Mouse (Mus musculus) kidney, embryonic 16.5 days (tissue): ENCODE measurements around the gene Stk32c. TPM values are rescaled to one million over a fixed set of nuclear protein-coding genes. Genes with fewer than 3 reads are reported as not detected.

Experiments used
- ATAC-seq: fragments of 200-750 bp; cut with Nextera tagmentation; 2 replicates; pipeline ENCODE4 v1.8.0; 2017; ENCODE audit warnings: moderate TSS enrichment; ENCODE audit not compliant: low FRiP score, low TSS enrichment
- H3K27ac ChIP-seq: fragments of 300-500 bp; sonication (generic); 2 replicates; pipeline ENCODE4 v1.5.1; 2014; ENCODE audit warnings: low read length
- H3K27me3 ChIP-seq: fragments of 300-500 bp; sonication (generic); 2 replicates; pipeline ENCODE4 v1.6.1; 2014; ENCODE audit warnings: low read length, control low read depth, mixed read lengths; ENCODE audit not compliant: insufficient read depth
- H3K36me3 ChIP-seq: fragments of 300-500 bp; sonication (generic); 2 replicates; pipeline ENCODE4 v1.6.1; 2014; ENCODE audit warnings: low read length, control low read depth, mixed read lengths; ENCODE audit not compliant: insufficient read depth
- H3K4me1 ChIP-seq: fragments of 300-500 bp; sonication (generic); 2 replicates; pipeline ENCODE4 v1.6.1; 2014; ENCODE audit warnings: low read length, control low read depth, mixed read lengths; ENCODE audit not compliant: insufficient read depth
- H3K4me2 ChIP-seq: fragments of 300-500 bp; sonication (generic); replicated peaks from 2 replicates; pipeline ENCODE4 v1.6.1; 2014; ENCODE audit warnings: low read depth, low read length
- H3K4me3 ChIP-seq: fragments of 300-500 bp; sonication (generic); 2 replicates; pipeline ENCODE4 v1.5.1; 2014; ENCODE audit warnings: mild to moderate bottlenecking, low read length
- H3K9ac ChIP-seq: fragments of 300-500 bp; sonication (generic); replicated peaks from 2 replicates; pipeline ENCODE4 v1.6.1; 2014; ENCODE audit warnings: low read length
- H3K9me3 ChIP-seq: fragments of 300-500 bp; sonication (generic); 2 replicates; pipeline ENCODE4 v1.6.1; 2016; ENCODE audit warnings: low read length, control low read depth
- WGBS: fragments of 180-500 bp; shearing (Covaris S2); extraction: QIAGEN DNeasy Blood & Tissue Kit; methylation state at CpG from one replicate; pipeline ENCODE4 v1.1.7; 2014; 5-methylcytosine and 5-hydroxymethylcytosine counted together
- polyA plus RNA-seq: library from polyadenylated mRNA; unstranded; fragments of >200 nt; fragmentation: Nextera tagmentation; extraction: Ambion mirVana; gene quantifications from 2 replicates; pipeline ENCODE4 v1.2.1, GENCODE M21; 2015

Gene Stk32c
- polyA plus RNA-seq: 0.26 and 0.39 TPM in 2 replicates

- 2% methylated on average over 53 of the region's 53 CpGs for WGBS
- peak; percentile 97 for ATAC-seq
- peaks cover 20% of the 10 kb centered on the region for H3K4me1 ChIP-seq
- peak within 1 kb of the TSS; percentile 68 for H3K4me2 ChIP-seq
- no peaks in the 10 kb centered on the region for H3K36me3 ChIP-seq
- H3K4me3 ChIP-seq: peak within 1 kb of the TSS; percentile 62
- H3K9ac ChIP-seq: peak within 1 kb of the TSS; percentile 81
- H3K9me3 ChIP-seq: no peaks in the 10 kb centered on the region
- peak within 1 kb of the TSS; percentile 78 for H3K27ac ChIP-seq
- H3K27me3 ChIP-seq: no peaks in the 10 kb centered on the region
Observed at GRCm38 (mm10) chr7:139212754-139213745, at the start of gene Stk32c, which contains the start of gene Lrrc27. Gene Stk32c (minus strand): TSS chr7:139213307. Gene Lrrc27 (plus strand): TSS chr7:139212988.

- H3K4me3 ChIP-seq: no peak overlapping the region
- H3K36me3 ChIP-seq: peaks cover 14% of the 10 kb centered on the region
- no peaks in the 10 kb centered on the region for H3K27me3 ChIP-seq
- H3K4me1 ChIP-seq: peaks cover 12% of the 10 kb centered on the region
- no peaks in the 10 kb centered on the region for H3K9me3 ChIP-seq
- ATAC-seq: peak; percentile 89
- WGBS: 72% methylated on average over 10 of the region's 10 CpGs
- no peak overlapping the region for H3K4me2 ChIP-seq
- peak overlapping the region; percentile 87 for H3K27ac ChIP-seq
- no peak overlapping the region for H3K9ac ChIP-seq
Observed at GRCm38 (mm10) chr7:139257752-139258542, 44.8 kb upstream of the Stk32c start.

DNA sequence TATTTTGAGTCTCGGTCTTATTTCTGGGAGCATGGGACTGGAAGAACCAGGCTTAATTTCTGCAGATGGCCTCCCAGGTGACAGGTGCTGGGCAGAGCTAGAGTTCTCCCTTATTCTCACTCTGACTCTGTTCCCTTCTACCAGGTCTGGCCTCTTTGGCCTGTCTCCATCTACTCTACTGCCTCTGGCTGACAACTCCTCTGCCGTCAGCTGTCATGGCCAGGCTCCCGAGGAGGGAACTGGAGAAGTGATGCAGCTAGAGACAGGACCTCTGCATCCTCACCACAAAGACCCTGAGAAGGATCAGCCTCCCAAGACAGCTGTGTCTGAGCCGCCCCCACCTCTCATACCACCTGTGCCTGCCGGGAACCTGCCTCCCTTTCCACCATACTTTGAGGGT is 41.5 kb upstream of the Stk32c start:
- Histone ChIP-seq H3K4me2 (no peak overlapping the region), H3K4me3 (no peak overlapping the region), H3K4me1 (peaks cover 40% of the 10 kb centered on the region), H3K27me3 (no peaks in the 10 kb centered on the region), H3K27ac (no peak overlapping the region), H3K9ac (no peak overlapping the region), H3K9me3 (no peaks in the 10 kb centered on the region), H3K36me3 (peaks cover 8% of the 10 kb centered on the region)
- ATAC-seq: no peak
- 80% methylated on average over 5 of the region's 5 CpGs for WGBS

DNA sequence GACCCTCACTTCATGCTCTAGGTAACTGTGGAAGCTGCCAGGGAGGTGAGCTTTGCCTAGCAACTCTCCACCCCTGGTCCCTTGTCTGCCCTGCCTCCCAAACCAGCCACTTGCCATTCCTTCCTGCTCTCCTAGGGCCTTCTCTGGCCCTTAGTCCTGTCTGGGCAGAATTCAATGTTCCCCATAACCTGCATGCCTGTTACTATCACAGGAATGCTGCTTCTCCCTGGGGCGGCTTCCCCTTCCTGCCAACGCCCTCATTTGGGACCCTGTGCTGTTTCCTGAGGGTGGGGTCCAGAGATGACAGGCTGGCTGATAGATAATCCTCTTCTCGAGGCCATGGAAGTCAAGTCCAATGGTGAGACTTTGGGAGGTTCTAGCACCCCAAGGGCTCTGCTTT is 40.4 kb upstream of the Stk32c start:
- no peak overlapping the region for H3K9ac ChIP-seq
- 61% methylated on average over 3 of the region's 3 CpGs for WGBS
- no peak overlapping the region for H3K4me2 ChIP-seq
- H3K36me3 ChIP-seq: peaks cover 8% of the 10 kb centered on the region
- H3K4me3 ChIP-seq: no peak overlapping the region
- H3K4me1 ChIP-seq: peaks cover 49% of the 10 kb centered on the region
- ATAC-seq: no peak
- H3K9me3 ChIP-seq: no peaks in the 10 kb centered on the region
- no peak overlapping the region for H3K27ac ChIP-seq
- H3K27me3 ChIP-seq: no peaks in the 10 kb centered on the region

DNA sequence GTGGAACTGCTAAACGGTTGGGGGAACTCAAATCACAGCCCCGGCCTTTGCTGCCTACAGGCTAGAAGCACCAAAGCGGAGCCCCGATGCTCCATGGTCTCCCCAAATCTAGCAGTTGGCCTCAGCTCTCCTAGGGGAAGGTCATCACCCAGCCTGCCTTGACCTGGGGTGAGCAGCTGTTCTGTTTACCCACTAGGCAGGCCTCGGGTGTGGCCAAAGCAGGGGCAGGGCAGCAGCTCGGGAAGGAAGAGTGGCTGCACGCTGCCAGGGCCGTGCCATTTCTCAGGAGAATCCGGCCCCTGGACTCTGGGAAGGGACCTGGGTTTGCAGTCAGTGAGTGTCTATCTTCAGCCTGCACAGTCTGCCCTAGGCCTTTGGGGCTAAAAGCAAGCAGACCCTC is 39.9 kb upstream of the Stk32c start:
- no peak overlapping the region for H3K4me2 ChIP-seq
- peaks cover 8% of the 10 kb centered on the region for H3K36me3 ChIP-seq
- H3K27me3 ChIP-seq: no peaks in the 10 kb centered on the region
- ATAC-seq: no peak
- WGBS: 63% methylated on average over 9 of the region's 9 CpGs
- no peak overlapping the region for H3K27ac ChIP-seq
- H3K9ac ChIP-seq: no peak overlapping the region
- H3K9me3 ChIP-seq: no peaks in the 10 kb centered on the region
- H3K4me1 ChIP-seq: peaks cover 49% of the 10 kb centered on the region
- no peak overlapping the region for H3K4me3 ChIP-seq

DNA sequence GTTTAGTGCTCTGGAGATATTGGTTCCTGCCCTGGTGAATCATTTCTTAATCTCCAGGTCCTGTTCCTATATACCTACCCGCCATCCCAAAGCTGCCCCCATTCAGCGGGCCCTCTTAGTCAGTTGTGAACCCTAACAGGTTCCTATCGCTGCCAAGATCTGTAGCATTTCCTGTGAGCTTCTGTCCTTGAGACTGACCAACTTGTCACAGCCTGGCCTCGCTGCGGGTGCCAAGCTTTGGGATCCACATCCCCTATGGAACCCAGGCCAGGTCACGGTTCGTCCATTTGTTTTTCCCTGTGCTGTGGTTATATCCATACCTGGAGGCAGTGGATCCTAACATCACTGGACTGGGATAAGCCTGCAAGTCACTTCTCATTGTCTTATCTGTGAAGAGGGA is 39.5 kb upstream of the Stk32c start:
- no peaks in the 10 kb centered on the region for H3K27me3 ChIP-seq
- H3K27ac ChIP-seq: no peak overlapping the region
- H3K4me2 ChIP-seq: no peak overlapping the region
- H3K36me3 ChIP-seq: peaks cover 8% of the 10 kb centered on the region
- WGBS: 85% methylated on average over 7 of the region's 7 CpGs
- H3K9ac ChIP-seq: no peak overlapping the region
- H3K4me3 ChIP-seq: no peak overlapping the region
- no peak for ATAC-seq
- H3K4me1 ChIP-seq: peaks cover 53% of the 10 kb centered on the region
- no peaks in the 10 kb centered on the region for H3K9me3 ChIP-seq

GRCm38 (mm10) chr7:139251881-139252301 is 38.8 kb upstream of the Stk32c start:
- peak overlapping the region; percentile 32; the same call in 1 of the 2 replicates for H3K9ac ChIP-seq
- no peaks in the 10 kb centered on the region for H3K27me3 ChIP-seq
- H3K4me1 ChIP-seq: peaks cover 60% of the 10 kb centered on the region
- 0 out of 2 replicates have a peak overlapping the region, but pooled peaks have one; percentile 10 for H3K4me2 ChIP-seq
- WGBS: 52% methylated on average over 5 of the region's 5 CpGs
- H3K9me3 ChIP-seq: no peaks in the 10 kb centered on the region
- H3K27ac ChIP-seq: peak overlapping the region; percentile 70
- peaks cover 8% of the 10 kb centered on the region for H3K36me3 ChIP-seq
- peak; percentile 57 for ATAC-seq
- H3K4me3 ChIP-seq: no peak overlapping the region

DNA sequence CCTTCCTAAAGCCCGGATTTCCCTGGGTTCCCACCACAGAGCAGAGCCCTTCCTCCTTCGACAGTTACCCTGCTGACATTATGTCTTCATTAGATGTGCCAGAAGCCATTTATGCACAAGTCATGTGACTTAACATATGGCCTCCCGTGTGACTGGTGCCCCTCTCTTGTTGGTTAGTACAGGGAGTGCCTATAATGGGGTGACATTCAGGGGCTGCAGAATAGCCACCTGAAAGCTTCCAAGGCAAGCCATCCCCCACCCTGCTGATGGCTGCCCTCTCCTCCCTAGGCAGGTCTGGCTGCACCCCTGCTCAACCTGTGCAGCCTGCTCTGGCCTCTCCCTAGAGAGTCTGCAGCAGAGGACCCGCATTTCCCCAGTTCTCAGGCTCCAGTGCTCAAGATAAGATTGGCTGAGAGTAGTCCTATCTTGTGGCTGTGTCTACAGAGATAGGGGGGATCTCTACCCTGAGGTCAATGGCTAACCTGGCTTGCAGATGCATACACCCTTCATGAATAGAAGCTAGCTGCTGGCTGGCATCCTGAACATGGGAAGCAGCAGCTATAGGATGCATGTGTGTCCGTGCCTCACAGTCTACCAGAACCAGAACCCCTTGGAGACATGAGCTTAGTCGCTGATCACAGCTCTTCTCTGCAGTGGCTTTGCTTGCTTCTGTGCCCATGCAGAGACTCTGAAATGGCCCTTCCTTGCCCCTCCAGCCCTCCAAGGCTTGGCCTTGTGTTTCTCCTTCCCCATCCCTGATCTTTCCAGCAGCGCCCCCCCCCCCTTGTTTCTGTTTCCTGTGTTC is 36.5 kb upstream of the Stk32c start:
- no peak for ATAC-seq
- peak overlapping the region; percentile 87; the same call in 1 of the 2 replicates for H3K9ac ChIP-seq

More for the DNA sequence above, 36.5 kb upstream of the Stk32c start:
- 39% methylated on average over 7 of the region's 7 CpGs for WGBS
- Histone ChIP-seq H3K9me3 (no peaks in the 10 kb centered on the region), H3K4me3 (peak overlapping the region; percentile 69), H3K36me3 (no peaks in the 10 kb centered on the region), H3K27me3 (no peaks in the 10 kb centered on the region), H3K4me1 (peaks cover 71% of the 10 kb centered on the region), H3K27ac (peak overlapping the region; percentile 28; the same call in 1 of the 2 replicates), H3K4me2 (peak overlapping the region; percentile 90)
